In the genomic region with DNA sequence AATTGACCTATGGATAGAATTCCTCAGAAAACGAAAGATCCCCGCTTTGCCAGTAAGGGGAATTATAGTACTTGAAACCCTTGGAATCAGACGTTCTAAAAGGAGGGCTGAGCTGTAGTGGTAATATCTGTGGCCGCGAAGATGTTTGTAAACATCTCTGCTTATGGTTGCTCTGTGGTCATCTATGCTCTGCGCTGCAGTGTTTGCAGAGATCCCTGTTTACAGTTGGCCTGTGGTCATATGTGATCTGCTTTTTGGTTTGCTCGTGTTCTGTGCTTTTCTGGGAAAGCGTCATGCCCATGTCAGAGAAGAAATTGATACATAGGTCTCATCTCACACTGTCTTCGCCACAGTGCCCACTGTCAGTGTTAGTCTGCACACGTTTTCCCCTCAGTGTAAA, we compare ENCODE assay signal across 24 mouse cellular contexts.
DNase-seq lines count a peak whose midpoint lies in the region; ATAC-seq and TF ChIP-seq lines count a peak whose summit lies in the region.
"Had no signal": no experiment of that assay in that cellular context is flagged by ENCODE, and none has a peak within 500 bp of the region (broad histone marks: within the 10 kb centered on the region; RNA-seq: fewer than 3 reads in every experiment).

No protein-coding gene starts in this region.

- peaks cover 34% of the 10 kb centered on the region for H3K36me3 ChIP-seq in heart, adult 2 months (ENCODE audit: control insufficient read depth, insufficient read depth, low read length)
- no peaks in the 10 kb centered on the region for H3K36me3 ChIP-seq in heart, embryonic 11.5 days (ENCODE audit: control insufficient read depth, insufficient read depth, low read length)
- no peaks in the 10 kb centered on the region for H3K36me3 ChIP-seq in lung, embryonic 16.5 days (ENCODE audit: control insufficient read depth, insufficient read depth, low read length)
- H3K36me3 ChIP-seq: embryonic facial prominence, embryonic 12.5 days; limb, embryonic 13.5 days; liver, embryonic 15.5 days had no signal

- peaks cover 23% of the 10 kb centered on the region for H3K4me1 ChIP-seq in heart, adult 2 months (ENCODE audit: control insufficient read depth, insufficient read depth, low read length)
- H3K4me1 ChIP-seq in heart, embryonic 11.5 days (ENCODE audit: control insufficient read depth, insufficient read depth, low read length), result peaks cover 14% of the 10 kb centered on the region
- peaks cover 7% of the 10 kb centered on the region; the same call in 1 of the 2 replicates for H3K4me1 ChIP-seq in lung, embryonic 16.5 days (replicated peaks; ENCODE audit: control insufficient read depth, insufficient read depth, low read length)
- peaks cover 10% of the 10 kb centered on the region for H3K4me1 ChIP-seq in lung, adult 2 months (ENCODE audit: control insufficient read depth, insufficient read depth, low read length)

- H3K27me3 ChIP-seq in heart, adult 2 months (ENCODE audit: control insufficient read depth, insufficient read depth, low read length), result no peaks in the 10 kb centered on the region
- H3K27me3 ChIP-seq in heart, embryonic 11.5 days (ENCODE audit: control insufficient read depth, insufficient read depth, low read length), result no peaks in the 10 kb centered on the region
- no peaks in the 10 kb centered on the region for H3K27me3 ChIP-seq in lung, embryonic 16.5 days (ENCODE audit: control insufficient read depth, insufficient read depth, low read depth, low read length)
- H3K27me3 ChIP-seq: embryonic facial prominence, embryonic 12.5 days; liver, embryonic 15.5 days had no signal

- H3K4me3 ChIP-seq in heart, adult 2 months, result no peak overlapping the region
- H3K4me3 ChIP-seq in heart, embryonic 11.5 days (ENCODE audit: low read depth, low read length), result no peak overlapping the region
- peak overlapping the region; percentile 26; the same call in 1 of the 2 replicates for H3K4me3 ChIP-seq in layer of hippocampus, adult 2 months
- H3K4me3 ChIP-seq in lung, embryonic 16.5 days (ENCODE audit: low read length), result no peak overlapping the region
- no peak overlapping the region for H3K4me3 ChIP-seq in lung, adult 2 months (replicated peaks; ENCODE audit: extremely low read depth, low read depth, low read length)
- H3K4me3 ChIP-seq: embryonic facial prominence, embryonic 12.5 days; erythroblast, embryonic 14.5 days; limb, embryonic 13.5 days; liver, embryonic 15.5 days had no signal

- intact Hi-C loops in heart, adult 2 months (cut with DNase I), result no loop called here

- no peak overlapping the region; the same call in 1 of the 2 replicates for H3K9ac ChIP-seq in heart, adult 2 months (ENCODE audit: low read depth, low read length)
- H3K9ac ChIP-seq in heart, embryonic 11.5 days (ENCODE audit: low read depth, low read length), result no peak overlapping the region
- no peak overlapping the region for H3K9ac ChIP-seq in lung, embryonic 16.5 days (ENCODE audit: low read length)
- H3K9ac ChIP-seq: embryonic facial prominence, embryonic 12.5 days; limb, embryonic 13.5 days; liver, embryonic 15.5 days had no signal

- no peaks in the 10 kb centered on the region for H3K9me3 ChIP-seq in heart, embryonic 11.5 days (replicated peaks; ENCODE audit: control insufficient read depth, low read length)
- no peaks in the 10 kb centered on the region for H3K9me3 ChIP-seq in lung, embryonic 16.5 days (ENCODE audit: control insufficient read depth, low read length)
- H3K9me3 ChIP-seq: embryonic facial prominence, embryonic 12.5 days; limb, embryonic 13.5 days; liver, embryonic 15.5 days had no signal

- no peak for ATAC-seq in heart, embryonic 11.5 days (replicated peaks; ENCODE audit: insufficient number of reproducible peaks, low FRiP score, low TSS enrichment)
- ATAC-seq in lung, embryonic 16.5 days (ENCODE audit: low read depth), result no peak
- no peak for ATAC-seq in inflammation-experienced regulatory T-cells, adult 6 months
- ATAC-seq: forebrain, embryonic 14.5 days had no signal

- TF ChIP-seq POLR2A in heart, adult 2 months (IDR thresholded peaks at IDR 0.05; ENCODE audit: insufficient read depth, low read depth, low read length), result no peak
- TF ChIP-seq POLR2A in lung, adult 2 months (IDR thresholded peaks at IDR 0.05; ENCODE audit: borderline replicate concordance, extremely low read depth, low read depth, low read length), result no peak

- WGBS in heart, adult 2 months, result 81% methylated on average over 10 of the region's 10 CpGs
- 79% methylated on average over 10 of the region's 10 CpGs for WGBS in heart, embryonic 11.5 days (ENCODE audit: insufficient replicate concordance)
- WGBS in lung, embryonic 16.5 days, result 62% methylated on average over 10 of the region's 10 CpGs
- 83% methylated on average over 10 of the region's 10 CpGs for WGBS in lung, adult 2 months

- TF ChIP-seq EP300 in heart, adult 2 months (IDR thresholded peaks at IDR 0.05; ENCODE audit: insufficient read depth, low read depth, low read length), result no peak

- H3K79me2 ChIP-seq in heart, adult 2 months (replicated peaks; ENCODE audit: control insufficient read depth, insufficient read depth, low read length), result peaks cover 5% of the 10 kb centered on the region; the same call in 1 of the 2 replicates

- H3K4me2 ChIP-seq in heart, embryonic 11.5 days, result no peak overlapping the region
- H3K4me2 ChIP-seq in lung, embryonic 16.5 days (ENCODE audit: low read depth, low read length), result no peak overlapping the region
- H3K4me2 ChIP-seq: embryonic facial prominence, embryonic 12.5 days; limb, embryonic 13.5 days had no signal

- no peak for TF ChIP-seq CTCF in heart, adult 2 months (IDR thresholded peaks at IDR 0.05)
- TF ChIP-seq CTCF in layer of hippocampus, adult 2 months (conservative IDR thresholded peaks at IDR 0.05), result no peak
- no peak for TF ChIP-seq CTCF in lung, adult 2 months (IDR thresholded peaks at IDR 0.05; ENCODE audit: insufficient read depth, low read length)

- DNase-seq in heart, adult 2 months, result no peak
- DNase-seq in layer of hippocampus, adult 2 months (ENCODE audit: low spot score in 2 of 2), result no peak
- DNase-seq in layer of hippocampus, adult 9-11 months, result no peak
- DNase-seq in lung, adult 2 months, result no peak
- DNase-seq: adrenal gland, adult 8-10 months; cerebellum, adult 11-12 months; cerebellum, postnatal 10 days; gastrocnemius, postnatal 25 days; heart, postnatal 4 days; kidney, adult 11 months; kidney, postnatal 14 days; layer of hippocampus, postnatal 36 days; lung, postnatal 4 days; midbrain, embryonic 14.5 days; thymus, adult 18-20 months; thymus, postnatal 36 days had no signal

- 0 out of 2 replicates have a peak overlapping the region, but pooled peaks have one; percentile 2 for H3K27ac ChIP-seq in heart, adult 2 months
- no peak overlapping the region for H3K27ac ChIP-seq in heart, embryonic 11.5 days (ENCODE audit: low read depth, low read length)
- peak overlapping the region; percentile 82 for H3K27ac ChIP-seq in layer of hippocampus, adult 2 months
- H3K27ac ChIP-seq in lung, embryonic 16.5 days (ENCODE audit: low read length), result 0 out of 2 replicates have a peak overlapping the region, but pooled peaks have one; percentile 0
- H3K27ac ChIP-seq: embryonic facial prominence, embryonic 12.5 days; limb, embryonic 13.5 days had no signal
